Mouse (Mus musculus) lung, adult 2 months (tissue): ENCODE results near the gene Fitm2.

Experiments
- CTCF ChIP-seq: fragments of 200-500 bp; IDR thresholded peaks from 2 replicates; pipeline ENCODE4 v1.5.1; 2011; ENCODE audit warnings: mild to moderate bottlenecking, low read length, control low read depth; ENCODE audit not compliant: insufficient read depth
- POLR2A ChIP-seq: fragments of 200-500 bp; IDR thresholded peaks from 2 replicates; pipeline ENCODE4 v1.6.1; 2011; ENCODE audit warnings: low read depth, mild to moderate bottlenecking, control low read depth, low read length, borderline replicate concordance; ENCODE audit errors: extremely low read depth

GRCm38 (mm10) chr2:163506300-163507004 lies 34.0 kb upstream of the Fitm2 start, which contains the start of gene Hnf4a:
- TF ChIP-seq POLR2A (no peak), CTCF (no peak)
